Mouse (Mus musculus): ENCODE measurements around the gene Fkbp10. TPM values are rescaled to one million over a fixed set of nuclear protein-coding genes. Genes with fewer than 3 reads are reported as not detected.

Gene Fkbp10
- polyA plus RNA-seq, 1 experiment from 2014 or later: 170 TPM

GRCm38 (mm10) chr11:100386586-100386985, 28.9 kb upstream of the Fkbp10 start:
- Histone ChIP-seq H3K9me3 (no peaks in the 10 kb centered on the region), H3K4me3 (no peak overlapping the region), H3K27ac (peak overlapping the region; percentile 39; the same call in 1 of the 2 replicates), H3K9ac (no peak overlapping the region), H3K4me1 (peaks cover 26% of the 10 kb centered on the region), H3K36me3 (peaks cover 42% of the 10 kb centered on the region), H3K4me2 (replicated peaks) (no peak overlapping the region), H3K27me3 (no peaks in the 10 kb centered on the region)
- 41% methylated on average over 5 of the region's 5 CpGs for WGBS
- peak; percentile 22; the same call in 1 of the 2 replicates for ATAC-seq (ENCODE audit: low FRiP score, low read depth)

GRCm38 (mm10) chr11:100387111-100387510, 28.4 kb upstream of the Fkbp10 start:
- Histone ChIP-seq H3K27ac (peak overlapping the region; percentile 49; the same call in 1 of the 2 replicates), H3K27me3 (no peaks in the 10 kb centered on the region), H3K36me3 (peaks cover 37% of the 10 kb centered on the region), H3K9ac (no peak overlapping the region), H3K9me3 (no peaks in the 10 kb centered on the region), H3K4me2 (replicated peaks) (0 out of 2 replicates have a peak overlapping the region, but pooled peaks have one; percentile 38), H3K4me3 (no peak overlapping the region), H3K4me1 (peaks cover 26% of the 10 kb centered on the region)
- 87% methylated on average over 6 of the region's 6 CpGs for WGBS
- ATAC-seq (ENCODE audit: low FRiP score, low read depth): no peak

GRCm38 (mm10) chr11:100387589-100388375, 27.7 kb upstream of the Fkbp10 start:
- Histone ChIP-seq H3K4me3 (no peak overlapping the region), H3K27me3 (no peaks in the 10 kb centered on the region), H3K4me2 (replicated peaks) (peak overlapping the region; percentile 38), H3K9ac (peak overlapping the region; percentile 39; the same call in 1 of the 2 replicates), H3K36me3 (peaks cover 31% of the 10 kb centered on the region), H3K9me3 (no peaks in the 10 kb centered on the region), H3K4me1 (peaks cover 26% of the 10 kb centered on the region), H3K27ac (peak overlapping the region; percentile 49)
- 30% methylated on average over 14 of the region's 14 CpGs for WGBS
- ATAC-seq (ENCODE audit: low FRiP score, low read depth): peak; percentile 71

GRCm38 (mm10) chr11:100388588-100388987, 26.9 kb upstream of the Fkbp10 start:
- WGBS: 72% methylated on average over 6 of the region's 6 CpGs
- peaks cover 23% of the 10 kb centered on the region for H3K36me3 ChIP-seq
- H3K27me3 ChIP-seq: no peaks in the 10 kb centered on the region
- peaks cover 26% of the 10 kb centered on the region for H3K4me1 ChIP-seq
- no peak overlapping the region for H3K9ac ChIP-seq
- H3K4me2 ChIP-seq (replicated peaks): no peak overlapping the region
- no peaks in the 10 kb centered on the region for H3K9me3 ChIP-seq
- H3K4me3 ChIP-seq: no peak overlapping the region
- no peak for ATAC-seq (ENCODE audit: low FRiP score, low read depth)
- H3K27ac ChIP-seq: peak overlapping the region; percentile 49

- Histone ChIP-seq H3K27me3 (no peaks in the 10 kb centered on the region), H3K36me3 (peaks cover 11% of the 10 kb centered on the region), H3K9ac (no peak overlapping the region), H3K4me3 (no peak overlapping the region), H3K4me1 (peaks cover 32% of the 10 kb centered on the region), H3K27ac (peak overlapping the region; percentile 22; the same call in 1 of the 2 replicates), H3K9me3 (no peaks in the 10 kb centered on the region), H3K4me2 (replicated peaks) (no peak overlapping the region)
- 52% methylated on average over 8 of the region's 8 CpGs for WGBS
- ATAC-seq (ENCODE audit: low FRiP score, low read depth): no peak
Observed at GRCm38 (mm10) chr11:100389931-100390445, 25.5 kb upstream of the Fkbp10 start.

GRCm38 (mm10) chr11:100391081-100391883, 24.2 kb upstream of the Fkbp10 start:
- Histone ChIP-seq H3K4me1 (peaks cover 45% of the 10 kb centered on the region), H3K27me3 (0 out of 2 replicates have a peak, but pooled peaks cover 4% of the 10 kb centered on the region), H3K9me3 (no peaks in the 10 kb centered on the region), H3K9ac (no peak overlapping the region), H3K27ac (peak overlapping the region; percentile 7; the same call in 1 of the 2 replicates), H3K4me2 (replicated peaks) (no peak overlapping the region), H3K36me3 (no peaks in the 10 kb centered on the region), H3K4me3 (no peak overlapping the region)
- ATAC-seq (ENCODE audit: low FRiP score, low read depth): peak; percentile 29; the same call in 1 of the 2 replicates
- 67% methylated on average over 9 of the region's 9 CpGs for WGBS

- Histone ChIP-seq H3K9ac (no peak overlapping the region), H3K4me2 (replicated peaks) (no peak overlapping the region), H3K27me3 (0 out of 2 replicates have a peak, but pooled peaks cover 4% of the 10 kb centered on the region), H3K4me1 (peaks cover 51% of the 10 kb centered on the region), H3K36me3 (no peaks in the 10 kb centered on the region), H3K9me3 (no peaks in the 10 kb centered on the region), H3K27ac (no peak overlapping the region), H3K4me3 (no peak overlapping the region)
- 95% methylated on average over 7 of the region's 7 CpGs for WGBS
- no peak for ATAC-seq (ENCODE audit: low FRiP score, low read depth)
Observed at GRCm38 (mm10) chr11:100391884-100392345, 23.6 kb upstream of the Fkbp10 start.

GRCm38 (mm10) chr11:100392958-100393357, 22.5 kb upstream of the Fkbp10 start:
- no peak for ATAC-seq (ENCODE audit: low FRiP score, low read depth)

GRCm38 (mm10) chr11:100393733-100394132, 21.8 kb upstream of the Fkbp10 start:
- H3K9ac ChIP-seq: no peak overlapping the region
- H3K36me3 ChIP-seq: no peaks in the 10 kb centered on the region
- no peak overlapping the region for H3K4me3 ChIP-seq
- ATAC-seq (ENCODE audit: low FRiP score, low read depth): no peak
- 0 out of 2 replicates have a peak overlapping the region, but pooled peaks have one; percentile 0 for H3K4me2 ChIP-seq (replicated peaks)
- 73% methylated on average over 7 of the region's 7 CpGs for WGBS
- H3K4me1 ChIP-seq: peaks cover 40% of the 10 kb centered on the region
- H3K9me3 ChIP-seq: no peaks in the 10 kb centered on the region
- 0 out of 2 replicates have a peak, but pooled peaks cover 4% of the 10 kb centered on the region for H3K27me3 ChIP-seq
- no peak overlapping the region for H3K27ac ChIP-seq

More at GRCm38 (mm10) chr11:100392958-100393357, 22.5 kb upstream of the Fkbp10 start:
- peaks cover 45% of the 10 kb centered on the region for H3K4me1 ChIP-seq
- H3K27me3 ChIP-seq: 0 out of 2 replicates have a peak, but pooled peaks cover 4% of the 10 kb centered on the region
- H3K9ac ChIP-seq: no peak overlapping the region
- no peak overlapping the region for H3K27ac ChIP-seq
- no peaks in the 10 kb centered on the region for H3K36me3 ChIP-seq
- WGBS: 74% methylated on average over 5 of the region's 5 CpGs
- no peaks in the 10 kb centered on the region for H3K9me3 ChIP-seq
- no peak overlapping the region for H3K4me2 ChIP-seq (replicated peaks)
- no peak overlapping the region for H3K4me3 ChIP-seq

- H3K9ac ChIP-seq: no peak overlapping the region
- peaks cover 39% of the 10 kb centered on the region for H3K4me1 ChIP-seq
- no peak overlapping the region for H3K4me3 ChIP-seq
- 0 out of 2 replicates have a peak, but pooled peaks cover 4% of the 10 kb centered on the region for H3K27me3 ChIP-seq
- H3K36me3 ChIP-seq: no peaks in the 10 kb centered on the region
- H3K4me2 ChIP-seq (replicated peaks): peak overlapping the region; percentile 85
- H3K27ac ChIP-seq: no peak overlapping the region
- H3K9me3 ChIP-seq: no peaks in the 10 kb centered on the region
- no peak for ATAC-seq (ENCODE audit: low FRiP score, low read depth)
- 61% methylated on average over 5 of the region's 5 CpGs for WGBS
Observed at GRCm38 (mm10) chr11:100394353-100395074, 21.0 kb upstream of the Fkbp10 start.

GRCm38 (mm10) chr11:100395200-100395599, 20.3 kb upstream of the Fkbp10 start:
- peak overlapping the region; percentile 71 for H3K4me3 ChIP-seq
- ATAC-seq (ENCODE audit: low FRiP score, low read depth): no peak
- H3K4me1 ChIP-seq: peaks cover 39% of the 10 kb centered on the region
- no peaks in the 10 kb centered on the region for H3K9me3 ChIP-seq
- no peak overlapping the region for H3K27ac ChIP-seq
- H3K4me2 ChIP-seq (replicated peaks): peak overlapping the region; percentile 85
- 0 out of 2 replicates have a peak, but pooled peaks cover 4% of the 10 kb centered on the region for H3K27me3 ChIP-seq
- H3K36me3 ChIP-seq: no peaks in the 10 kb centered on the region
- 36% methylated on average over 11 of the region's 11 CpGs for WGBS
- no peak overlapping the region for H3K9ac ChIP-seq
